Mouse (Mus musculus) thymus, adult 2 months (tissue): Measurements from ENCODE around the gene Gnai2. TPM values are rescaled to one million over a fixed set of nuclear protein-coding genes. Genes with fewer than 3 reads are reported as not detected.

Experiments used
- DNase-seq: peaks from one replicate; pipeline ENCODE4 v3.0.0; 2021
- H3K27ac ChIP-seq: fragments of 200-500 bp; 2 replicates; pipeline ENCODE4 v1.5.1; 2012; ENCODE audit warnings: low read length, control low read depth; ENCODE audit not compliant: control insufficient read depth, insufficient read depth
- H3K27me3 ChIP-seq: fragments of 200-500 bp; 2 replicates; pipeline ENCODE4 v1.6.1; 2012; ENCODE audit warnings: mild to moderate bottlenecking, low read length, moderate library complexity, mixed read lengths; ENCODE audit not compliant: control insufficient read depth, insufficient read depth
- H3K36me3 ChIP-seq: fragments of 200-500 bp; 2 replicates; pipeline ENCODE4 v1.6.1; 2012; ENCODE audit warnings: mild to moderate bottlenecking, low read length, moderate library complexity; ENCODE audit not compliant: control insufficient read depth, insufficient read depth
- H3K4me1 ChIP-seq: fragments of 200-500 bp; replicated peaks from 2 replicates; pipeline ENCODE4 v1.6.1; 2012; ENCODE audit warnings: low read length; ENCODE audit not compliant: control insufficient read depth, insufficient read depth
- H3K4me3 ChIP-seq: fragments of 200-500 bp; 2 replicates; pipeline ENCODE4 v1.5.1; 2012; ENCODE audit warnings: mild to moderate bottlenecking, low read length, control low read depth, moderate library complexity; ENCODE audit not compliant: control insufficient read depth, insufficient read depth
- CTCF ChIP-seq: fragments of 200-500 bp; IDR thresholded peaks from 2 replicates; pipeline ENCODE4 v1.5.1; 2012; ENCODE audit warnings: mild to moderate bottlenecking, control low read depth, low read length, moderate library complexity, borderline replicate concordance; ENCODE audit not compliant: control insufficient read depth, poor library complexity, insufficient read depth; ENCODE audit errors: extremely low read depth
- POLR2A ChIP-seq: fragments of 200-500 bp; IDR thresholded peaks from 2 replicates; pipeline ENCODE4 v1.6.1; 2012; ENCODE audit warnings: mild to moderate bottlenecking, low read length, control low read depth, moderate library complexity; ENCODE audit not compliant: control insufficient read depth, poor library complexity, insufficient read depth; ENCODE audit errors: extremely low read depth
- WGBS: fragments of 180-500 bp; shearing (Covaris S2); methylation state at CpG from one replicate; pipeline ENCODE4 v1.1.7; 2018; 5-methylcytosine and 5-hydroxymethylcytosine counted together
- polyA plus RNA-seq: library from polyadenylated mRNA; depleted of rRNA; stranded (reverse); fragments of >200 nt; gene quantifications from 2 replicates; pipeline ENCODE4 v1.2.3, GENCODE M21; 2012

Gene Gnai2
- polyA plus RNA-seq, 1 experiment = 1,267 TPM

DNA sequence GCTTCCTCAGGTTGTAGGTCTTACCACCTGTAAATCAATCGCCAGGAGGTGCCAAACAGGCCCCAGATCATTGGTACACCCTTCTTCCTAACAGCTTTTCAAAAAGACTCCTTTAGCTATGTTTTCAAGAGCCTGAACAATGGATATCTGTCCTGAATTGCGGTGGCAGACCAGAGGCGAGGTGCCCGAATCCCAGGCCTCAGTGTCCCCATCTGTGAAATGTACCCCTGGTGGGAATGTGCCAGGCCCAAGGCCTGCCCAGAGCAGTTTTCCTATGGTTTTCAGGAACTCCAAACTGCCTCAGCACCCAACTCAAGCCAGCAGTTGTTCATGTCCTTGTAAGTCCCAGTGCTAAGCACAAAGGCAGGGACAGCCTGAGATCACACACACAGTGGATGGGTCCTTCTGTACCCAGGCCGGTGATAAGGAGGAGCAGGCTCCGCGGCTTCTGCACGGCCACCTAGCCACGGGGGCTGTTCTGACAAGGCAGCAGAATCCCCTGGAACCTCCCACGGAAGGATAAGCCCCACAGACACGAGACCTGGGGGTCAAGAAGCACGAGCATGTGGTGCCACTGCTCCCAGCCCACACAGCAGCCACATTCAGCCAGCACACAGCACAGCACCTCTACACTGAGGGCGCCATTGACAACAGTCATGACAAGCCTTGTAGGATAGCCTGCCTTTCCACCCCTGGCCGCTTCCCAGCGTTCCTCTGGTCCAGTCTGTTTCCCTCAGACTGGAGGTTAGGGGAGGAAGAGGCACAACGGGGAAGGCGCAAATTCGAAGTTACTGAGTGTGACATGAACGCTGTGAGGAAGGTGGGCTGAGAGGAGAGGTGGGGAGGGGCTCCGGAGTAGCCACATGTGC is 7.5 kb downstream of the Gnai2 start:
- H3K27ac ChIP-seq = peak overlapping the region; percentile 75
- no peaks in the 10 kb centered on the region for H3K27me3 ChIP-seq
- no peaks in the 10 kb centered on the region for H3K36me3 ChIP-seq
- 73% methylated on average over 20 of the region's 20 CpGs for WGBS
- no peak for TF ChIP-seq POLR2A
- TF ChIP-seq CTCF = no peak
- DNase-seq = peak; percentile 22
- H3K4me3 ChIP-seq = no peak overlapping the region
- peaks cover 90% of the 10 kb centered on the region for H3K4me1 ChIP-seq

DNA sequence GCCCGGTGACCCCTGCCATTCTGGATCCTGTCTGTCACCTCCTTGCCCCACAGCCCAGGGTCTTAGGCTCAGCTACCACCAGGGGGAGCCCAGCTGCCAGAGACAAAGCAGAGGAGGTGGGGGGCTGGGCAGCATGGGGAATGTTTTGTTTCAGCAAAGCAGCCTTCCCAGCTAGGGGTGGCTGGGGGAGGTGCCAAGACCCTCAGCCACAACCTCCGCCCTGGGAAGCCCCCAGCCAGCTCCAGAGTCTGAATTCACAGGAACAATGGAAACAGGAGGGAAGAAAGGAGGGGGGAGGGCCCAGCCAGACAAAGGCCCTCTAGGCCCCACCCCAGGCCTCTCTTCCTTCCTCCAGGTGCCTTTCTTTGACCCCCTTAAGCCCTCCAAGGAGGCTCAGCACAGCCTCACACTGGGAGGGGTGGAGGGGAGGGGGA is 8.3 kb downstream of the Gnai2 start:
- 0% methylated on average over 2 of the region's 2 CpGs for WGBS
- TF ChIP-seq POLR2A (0 out of 2 replicates have a peak, but pooled peaks have one; percentile 15), CTCF (peak; percentile 96; the same call in 1 of the 2 replicates)
- Histone ChIP-seq H3K4me3 (peak overlapping the region; percentile 26), H3K36me3 (0 out of 2 replicates have a peak, but pooled peaks cover 4% of the 10 kb centered on the region), H3K4me1 (peaks cover 82% of the 10 kb centered on the region), H3K27ac (peak overlapping the region; percentile 75), H3K27me3 (no peaks in the 10 kb centered on the region)
- DNase-seq = peak; percentile 94

- H3K4me3 ChIP-seq = peak overlapping the region; percentile 26
These were observed 8.9 kb downstream of the Gnai2 start for GRCm38 (mm10) chr9:107626158-107626843.

GRCm38 (mm10) chr9:107625351-107626128 is 9.6 kb downstream of the Gnai2 start:
- 91% methylated on average over 12 of the region's 12 CpGs for WGBS

More at GRCm38 (mm10) chr9:107626158-107626843, 8.9 kb downstream of the Gnai2 start:
- no peak for TF ChIP-seq CTCF
- TF ChIP-seq POLR2A = no peak
- H3K4me1 ChIP-seq = peaks cover 76% of the 10 kb centered on the region
- H3K27me3 ChIP-seq = no peaks in the 10 kb centered on the region
- 0 out of 2 replicates have a peak, but pooled peaks cover 4% of the 10 kb centered on the region for H3K36me3 ChIP-seq
- 56% methylated on average over 15 of the region's 15 CpGs for WGBS
- DNase-seq = no peak
- peak overlapping the region; percentile 75 for H3K27ac ChIP-seq

DNA sequence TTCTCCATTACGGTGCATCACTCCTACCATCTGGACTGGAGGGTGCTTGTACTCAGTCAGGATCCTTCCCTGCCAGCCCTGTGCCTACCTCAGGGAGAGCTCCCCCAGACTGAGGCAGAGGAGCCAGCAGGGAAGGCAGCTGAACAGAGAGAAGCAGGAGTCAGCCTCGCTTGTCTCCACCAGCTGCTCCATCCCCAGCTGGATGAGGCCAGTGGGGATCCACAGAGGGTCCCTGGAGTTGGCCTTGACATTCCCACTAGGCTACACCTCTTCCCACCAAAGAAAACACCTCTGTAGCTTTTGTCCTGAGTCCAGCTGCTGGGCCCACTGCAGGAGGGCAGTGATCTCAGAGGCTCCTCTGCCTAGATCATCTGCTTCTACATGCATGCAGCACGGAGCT is 10.2 kb downstream of the Gnai2 start:
- DNase-seq = no peak
- Histone ChIP-seq H3K27me3 (no peaks in the 10 kb centered on the region), H3K27ac (peak overlapping the region; percentile 86), H3K36me3 (peaks cover 10% of the 10 kb centered on the region), H3K4me1 (peaks cover 63% of the 10 kb centered on the region), H3K4me3 (peak overlapping the region; percentile 9)
- 75% methylated on average over 3 of the region's 3 CpGs for WGBS
- TF ChIP-seq POLR2A (no peak), CTCF (no peak)

More at GRCm38 (mm10) chr9:107625351-107626128, 9.6 kb downstream of the Gnai2 start:
- peak overlapping the region; percentile 86 for H3K27ac ChIP-seq
- peak; percentile 43 for DNase-seq
- no peak for TF ChIP-seq CTCF
- no peak for TF ChIP-seq POLR2A
- peaks cover 4% of the 10 kb centered on the region; the same call in 1 of the 2 replicates for H3K36me3 ChIP-seq
- H3K4me3 ChIP-seq = no peak overlapping the region
- H3K27me3 ChIP-seq = no peaks in the 10 kb centered on the region
- peaks cover 69% of the 10 kb centered on the region for H3K4me1 ChIP-seq
